Comparison of ENCODE assay signal across 30 mouse cellular contexts in genomic region chr9:68688151-68688550, GRCm38 (mm10).
"Had no signal": no experiment of that assay in that cellular context is flagged by ENCODE, and none has a peak within 500 bp of the region (broad histone marks: within the 10 kb centered on the region; RNA-seq: fewer than 3 reads in every experiment).

No protein-coding gene starts in this region.

- H3K4me2 ChIP-seq: limb, embryonic 12.5 days; limb, embryonic 13.5 days; limb, embryonic 15.5 days; liver, embryonic 11.5 days; liver, embryonic 12.5 days; liver, embryonic 13.5 days; liver, embryonic 15.5 days; lung, embryonic 14.5 days; lung, embryonic 15.5 days; midbrain, embryonic 12.5 days; midbrain, embryonic 13.5 days; midbrain, embryonic 15.5 days; neural tube, embryonic 12.5 days had no signal

- H3K4me3 ChIP-seq: left cerebral cortex, adult 2 months; limb, embryonic 10.5 days; limb, embryonic 12.5 days; limb, embryonic 13.5 days; limb, embryonic 15.5 days; liver, embryonic 12.5 days; liver, embryonic 13.5 days; liver, embryonic 15.5 days; lung, embryonic 15.5 days; megakaryocyte, embryonic 14.5 days; midbrain, embryonic 10.5 days; midbrain, embryonic 12.5 days; midbrain, embryonic 13.5 days; midbrain, embryonic 15.5 days; myocyte; neural tube, embryonic 12.5 days had no signal

- DNase-seq: left cerebral cortex, postnatal 4 days; liver, embryonic 13.5 days; liver, postnatal 0 days; lung, adult 18-20 months; lung, adult 2 months; lung, embryonic 14.5 days; lung, postnatal 10 days; lung, postnatal 14 days; lung, postnatal 36 days; lung, postnatal 4 days had no signal

- H3K9ac ChIP-seq: limb, embryonic 12.5 days; limb, embryonic 13.5 days; limb, embryonic 15.5 days; liver, embryonic 12.5 days; liver, embryonic 13.5 days; liver, embryonic 14.5 days; liver, embryonic 15.5 days; liver, postnatal 0 days; lung, embryonic 14.5 days; lung, embryonic 15.5 days; midbrain, embryonic 12.5 days; midbrain, embryonic 15.5 days; neural tube, embryonic 12.5 days had no signal

- H3K27ac ChIP-seq: limb, embryonic 10.5 days; limb, embryonic 12.5 days; limb, embryonic 13.5 days; limb, embryonic 15.5 days; liver, embryonic 12.5 days; liver, embryonic 13.5 days; liver, embryonic 14.5 days; liver, embryonic 15.5 days; lung, embryonic 15.5 days; macrophage; midbrain, embryonic 12.5 days; midbrain, embryonic 13.5 days; midbrain, embryonic 15.5 days; neural tube, embryonic 12.5 days had no signal

- H3K27me3 ChIP-seq: limb, embryonic 15.5 days; liver, embryonic 13.5 days; liver, embryonic 15.5 days; lung, embryonic 15.5 days; megakaryocyte, embryonic 14.5 days; midbrain, embryonic 12.5 days; midbrain, embryonic 13.5 days; midbrain, embryonic 15.5 days; neural tube, embryonic 12.5 days had no signal

- H3K9me3 ChIP-seq: limb, embryonic 10.5 days; limb, embryonic 12.5 days; limb, embryonic 13.5 days; limb, embryonic 15.5 days; liver, embryonic 12.5 days; liver, embryonic 13.5 days; liver, embryonic 15.5 days; lung, embryonic 15.5 days; megakaryocyte, embryonic 14.5 days; midbrain, embryonic 10.5 days; midbrain, embryonic 12.5 days; midbrain, embryonic 13.5 days; midbrain, embryonic 15.5 days; neural tube, embryonic 12.5 days had no signal

- H3K36me3 ChIP-seq: limb, embryonic 10.5 days; limb, embryonic 12.5 days; limb, embryonic 13.5 days; limb, embryonic 15.5 days; liver, embryonic 12.5 days; liver, embryonic 13.5 days; liver, embryonic 15.5 days; lung, embryonic 15.5 days; midbrain, embryonic 10.5 days; midbrain, embryonic 12.5 days; midbrain, embryonic 13.5 days; midbrain, embryonic 15.5 days; neural tube, embryonic 12.5 days had no signal

- ATAC-seq: liver, embryonic 12.5 days; liver, postnatal 0 days; lung, postnatal 0 days; midbrain, embryonic 13.5 days; midbrain, embryonic 15.5 days; midbrain, embryonic 16.5 days had no signal

- H3K4me1 ChIP-seq: limb, embryonic 13.5 days; limb, embryonic 15.5 days; liver, embryonic 12.5 days; liver, embryonic 13.5 days; liver, embryonic 15.5 days; lung, embryonic 15.5 days; megakaryocyte, embryonic 14.5 days had no signal
